Mouse (Mus musculus): ENCODE results near the gene Cactin.

DNA sequence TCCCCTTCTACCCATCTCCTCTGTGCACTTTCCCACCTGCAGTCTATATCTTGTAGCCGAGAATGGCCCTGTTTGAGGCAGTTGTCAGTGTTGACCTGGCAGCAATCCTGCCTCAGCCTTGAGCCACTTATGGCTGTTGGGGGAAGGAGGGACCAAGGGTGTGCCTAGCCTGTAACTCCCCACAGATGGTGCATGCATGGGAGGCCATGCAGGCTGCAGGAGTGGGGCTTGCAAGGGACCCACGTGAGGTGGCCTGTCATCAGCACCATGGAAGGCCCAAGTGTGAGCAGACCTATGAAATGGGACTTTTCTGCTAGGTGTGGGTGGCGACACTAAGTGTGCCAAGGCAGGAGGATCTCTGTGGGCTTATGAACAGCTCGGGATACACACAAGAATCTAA, 44.2 kb downstream of the Cactin start:
- no peak for TF ChIP-seq CTCF (IDR thresholded peaks at IDR 0.05; ENCODE audit: extremely low read depth, insufficient read length, insufficient replicate concordance, low read depth, low read length)
- TF ChIP-seq POLR2A (IDR thresholded peaks at IDR 0.05; ENCODE audit: low read depth, low read length), result no peak
